Mouse (Mus musculus): ENCODE data around the gene Rpl18.

DNA sequence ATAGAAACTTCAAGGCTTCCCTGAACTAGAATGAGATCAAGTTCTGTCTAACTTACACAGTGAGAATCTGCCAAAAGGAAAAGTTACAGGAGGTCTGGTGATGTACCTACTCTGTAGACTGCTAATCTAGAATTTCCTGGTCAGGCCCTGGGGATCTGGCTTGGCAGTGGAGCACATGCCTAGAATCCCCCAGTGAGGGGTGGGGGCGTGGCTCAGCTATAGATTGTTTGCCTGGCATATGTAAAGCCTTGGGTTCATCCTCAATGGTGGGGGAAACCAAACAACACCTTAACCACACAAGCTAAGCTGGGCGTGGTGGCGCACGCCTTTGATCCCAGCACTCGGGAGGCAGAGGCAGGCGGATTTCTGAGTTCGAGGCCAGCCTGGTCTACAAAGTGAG is 17.4 kb upstream of the Rpl18 start:
- TF ChIP-seq CTCF (IDR thresholded peaks at IDR 0.05; ENCODE audit: low read depth, low read length): no peak
- no peak for TF ChIP-seq POLR2A (IDR thresholded peaks at IDR 0.05; ENCODE audit: borderline replicate concordance, low read depth, low read length)
